Mouse (Mus musculus): ENCODE data around the gene Cks2.
"Not testable (repeated sequence)": the region's sequence is repeated elsewhere in the genome, so short reads cannot be mapped to it uniquely, and the experiment has no call there.

Gene Cks2

DNA sequence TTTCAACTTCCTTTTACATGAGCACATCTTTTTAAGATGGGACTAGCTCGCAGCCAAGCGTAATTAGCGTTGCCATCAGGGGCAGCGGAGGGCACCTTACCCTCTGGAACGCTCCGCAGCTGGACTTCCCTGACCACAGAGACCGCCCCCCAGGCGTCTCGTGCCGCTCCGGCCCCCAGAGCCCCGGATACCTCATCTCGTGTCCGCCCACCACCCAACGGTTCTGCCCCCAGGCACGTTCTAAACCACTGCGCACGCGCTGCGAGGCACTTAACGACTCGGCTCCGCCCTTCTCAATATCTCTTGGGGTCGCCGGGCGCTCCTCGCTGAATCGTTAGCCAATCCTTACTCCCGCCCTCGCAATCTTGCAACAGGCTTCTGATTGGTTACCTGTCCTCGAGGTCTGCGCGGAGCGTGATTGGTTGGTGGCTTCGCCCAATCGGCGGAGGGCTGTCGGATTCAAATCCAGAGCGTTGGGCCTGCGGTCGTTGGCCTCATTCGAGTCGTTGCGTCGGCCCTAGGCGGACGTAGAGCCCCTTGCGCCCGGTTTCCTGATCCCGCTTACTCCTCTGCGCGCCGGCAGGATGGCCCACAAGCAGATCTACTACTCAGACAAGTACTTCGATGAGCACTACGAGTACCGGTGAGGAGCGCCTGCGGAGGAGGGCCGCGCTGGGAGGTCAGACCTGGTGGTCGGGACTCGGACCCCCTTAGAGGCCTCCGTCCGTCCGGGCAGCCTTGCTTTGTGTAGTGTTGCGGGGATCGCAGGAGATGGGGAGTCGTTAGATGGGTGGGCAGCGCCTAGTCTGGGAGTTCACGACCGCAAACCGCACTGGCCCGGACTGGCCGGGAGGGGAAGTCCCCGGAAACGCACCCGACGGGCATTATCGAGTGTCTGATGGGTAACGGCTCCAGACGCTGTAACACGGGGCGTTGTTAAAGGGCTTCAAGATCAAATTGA, at the start of gene Cks2:
TSS of gene Cks2 (plus strand) at position 404 of the 961 bp plus-strand sequence.
- DNase-seq, result peak; percentile 100

DNA sequence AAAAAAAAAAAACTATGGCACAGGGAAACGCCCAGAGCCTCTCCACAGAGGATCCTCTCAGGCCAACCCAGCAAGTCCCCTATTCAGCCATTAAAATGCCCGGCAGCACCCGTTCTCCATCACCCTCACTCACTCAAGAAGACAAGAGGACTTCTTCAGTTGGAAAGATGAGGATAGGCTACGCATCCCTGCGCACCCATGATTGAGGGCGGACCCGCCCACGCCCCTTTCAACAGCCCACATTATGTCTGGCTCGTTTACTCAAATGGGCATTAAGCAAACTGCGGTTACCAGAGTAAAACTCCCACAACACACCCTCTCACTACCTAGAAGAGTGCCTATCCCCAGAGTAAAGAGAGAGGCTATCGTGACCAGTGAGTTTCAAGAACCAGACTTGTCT, 49.6 kb upstream of the Cks2 start:
- no peak for DNase-seq

DNA sequence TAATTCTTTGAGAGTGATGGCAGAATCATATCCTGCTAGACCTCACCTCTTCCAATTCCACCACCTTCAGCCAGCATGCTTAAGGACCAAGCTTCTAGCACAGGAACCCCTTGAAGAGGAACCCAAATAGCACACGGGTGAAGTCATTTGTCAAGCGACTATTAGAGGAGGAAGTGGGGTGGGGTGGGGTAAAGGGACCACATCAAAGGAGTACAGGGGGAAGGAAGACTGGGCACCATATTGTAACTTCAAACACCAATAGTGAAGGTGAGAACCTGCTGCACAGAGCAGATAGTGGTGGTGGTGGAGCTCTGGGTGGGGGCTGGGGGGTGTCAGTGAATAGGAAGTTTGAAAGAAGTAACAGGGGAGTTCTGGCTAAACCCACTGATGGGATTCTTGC, 47.0 kb upstream of the Cks2 start:
- DNase-seq, result no peak

DNA sequence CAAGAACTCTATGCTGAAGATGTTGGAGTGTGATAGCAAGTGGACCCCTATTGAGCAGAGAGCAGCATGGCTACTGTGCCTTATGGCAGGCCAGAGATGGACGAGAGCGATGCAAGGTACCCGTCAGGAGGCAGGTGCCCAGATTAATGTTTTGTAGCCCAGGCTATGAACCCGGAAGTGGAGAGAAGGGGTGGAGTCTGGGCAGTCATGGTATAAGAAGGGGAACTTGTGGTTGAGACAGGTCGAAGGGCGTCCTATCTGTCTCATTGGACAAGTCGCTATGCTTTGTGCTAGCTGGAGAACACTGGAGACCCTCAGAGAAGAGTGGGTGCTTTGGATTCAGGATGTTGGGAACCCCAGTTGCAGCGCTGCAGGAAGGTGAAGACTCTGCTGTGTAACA, 44.9 kb upstream of the Cks2 start:
- DNase-seq, result no peak

DNA sequence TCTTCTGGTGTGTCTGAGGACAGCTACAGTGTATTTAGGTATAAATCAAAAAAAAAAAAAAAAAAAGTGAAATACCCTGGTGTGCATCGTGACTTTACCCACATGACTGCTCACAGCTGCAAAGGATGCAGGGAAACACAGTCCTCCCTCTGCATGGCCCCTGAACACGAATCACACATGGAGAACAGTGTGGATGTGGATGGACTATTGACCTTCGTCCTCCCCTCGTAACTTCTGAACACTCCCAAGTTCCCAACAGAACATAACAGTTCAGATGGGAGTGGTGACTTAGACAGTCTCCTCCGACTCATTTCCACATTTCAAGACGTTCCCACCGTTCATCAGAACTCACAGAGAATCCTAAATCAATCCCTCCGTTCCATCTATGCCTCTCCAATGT, 42.3 kb upstream of the Cks2 start:
- DNase-seq, result no peak

DNA sequence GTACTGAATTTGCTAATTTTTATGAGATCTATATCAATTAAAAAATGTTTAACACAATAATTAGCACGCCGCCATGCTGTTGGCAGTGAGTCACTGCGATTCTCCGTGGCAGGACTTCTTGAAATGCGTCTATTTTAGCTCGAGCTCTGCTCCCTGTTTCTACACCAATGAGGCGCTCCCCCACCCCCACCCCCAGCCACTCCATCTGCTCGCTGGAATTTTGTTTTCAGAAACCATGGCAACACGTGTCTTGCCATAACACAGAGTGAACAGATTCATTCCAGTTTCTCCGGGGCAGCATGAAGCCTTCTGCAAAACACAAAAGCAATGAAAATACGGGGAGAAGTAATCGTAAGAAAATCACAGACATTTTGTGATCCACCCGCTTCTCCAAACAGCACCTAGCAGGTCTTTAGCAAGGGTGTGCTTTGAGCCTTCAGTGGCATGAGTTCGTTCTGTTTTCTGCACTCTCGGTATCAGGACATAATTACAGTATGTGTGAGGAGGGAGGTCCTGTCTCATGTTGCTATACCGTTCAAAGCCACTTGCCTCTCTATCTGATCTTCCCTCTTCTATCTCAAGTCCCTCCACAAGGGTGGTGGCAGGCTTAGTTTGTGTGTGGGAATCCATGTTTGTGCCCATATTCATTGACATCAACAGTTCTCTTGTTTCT, 41.7 kb upstream of the Cks2 start:
- DNase-seq, result peak; percentile 70

DNA sequence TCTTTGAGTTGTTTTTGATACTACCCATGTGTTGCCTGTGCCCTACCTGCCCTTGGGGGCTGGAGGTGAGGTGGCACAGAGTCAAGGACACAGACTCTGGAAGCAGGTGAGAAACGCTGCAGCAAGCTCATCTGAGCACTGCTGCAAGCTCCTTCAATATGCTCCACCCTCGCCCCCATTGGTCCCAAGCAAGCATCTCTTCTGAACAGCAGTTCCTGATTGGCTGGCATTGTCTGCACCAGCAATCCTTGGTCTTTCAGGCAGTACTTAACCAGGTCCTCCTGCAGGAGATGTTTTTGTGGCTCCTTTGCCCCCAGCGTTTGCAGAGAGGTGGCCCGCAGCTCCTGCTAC, 41.2 kb upstream of the Cks2 start:
- DNase-seq, result no peak

DNA sequence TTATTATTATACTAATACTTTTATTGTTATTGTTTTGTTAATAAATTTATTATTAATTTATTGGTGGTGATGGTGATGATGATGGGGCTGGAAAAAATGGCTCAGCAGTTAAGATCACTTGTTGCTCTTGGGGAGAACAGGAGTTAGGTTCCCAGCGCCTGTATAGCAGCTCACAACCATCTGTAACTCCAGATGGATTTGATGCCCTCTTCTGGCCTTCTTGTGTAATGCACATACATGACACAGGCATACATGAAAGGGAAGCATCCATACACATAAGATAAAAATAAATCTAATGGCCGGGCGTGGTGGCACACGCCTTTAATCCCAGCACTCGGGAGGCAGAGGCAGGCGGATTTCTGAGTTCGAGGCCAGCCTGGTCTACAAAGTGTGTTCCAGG, 35.8 kb upstream of the Cks2 start:
- no peak for DNase-seq

DNA sequence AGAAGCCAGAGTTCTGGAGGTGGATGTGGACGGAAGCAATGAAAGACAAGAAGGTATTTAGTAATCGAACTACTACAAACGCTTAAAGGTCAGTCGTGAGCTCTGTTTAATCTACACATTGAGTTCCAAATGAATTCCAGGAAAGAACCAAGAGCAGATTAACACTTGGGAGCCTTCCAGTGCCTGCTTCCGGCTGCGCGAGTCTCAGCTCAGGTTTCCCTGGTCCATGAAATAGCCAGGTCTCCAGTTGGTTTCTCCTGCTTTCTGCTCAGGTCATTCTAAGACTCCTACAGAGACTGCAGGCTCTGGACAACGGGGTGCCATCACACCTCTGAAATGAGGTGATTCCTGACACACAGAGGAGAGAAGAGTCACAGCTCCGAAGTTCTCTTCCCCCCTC, 34.0 kb upstream of the Cks2 start:
- DNase-seq, result no peak

DNA sequence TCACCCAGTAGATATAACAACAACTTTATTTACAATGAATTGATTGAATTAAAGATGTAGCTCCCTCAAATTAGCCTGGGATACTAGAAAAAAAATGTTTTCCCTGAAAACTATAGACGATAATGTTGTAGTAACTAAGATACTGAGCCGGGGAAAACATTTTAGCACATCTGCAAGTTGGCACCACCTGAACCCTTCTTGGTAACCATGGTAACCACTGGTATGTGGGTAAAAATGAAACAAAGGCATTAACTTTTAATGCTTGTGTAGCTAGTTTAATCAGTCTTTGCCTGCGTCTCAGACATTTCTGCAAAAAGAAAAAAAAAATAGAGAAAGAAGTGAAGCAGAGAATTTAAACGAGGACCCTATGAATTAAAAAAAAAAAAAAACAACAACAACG, 33.5 kb upstream of the Cks2 start:
- no peak for DNase-seq

DNA sequence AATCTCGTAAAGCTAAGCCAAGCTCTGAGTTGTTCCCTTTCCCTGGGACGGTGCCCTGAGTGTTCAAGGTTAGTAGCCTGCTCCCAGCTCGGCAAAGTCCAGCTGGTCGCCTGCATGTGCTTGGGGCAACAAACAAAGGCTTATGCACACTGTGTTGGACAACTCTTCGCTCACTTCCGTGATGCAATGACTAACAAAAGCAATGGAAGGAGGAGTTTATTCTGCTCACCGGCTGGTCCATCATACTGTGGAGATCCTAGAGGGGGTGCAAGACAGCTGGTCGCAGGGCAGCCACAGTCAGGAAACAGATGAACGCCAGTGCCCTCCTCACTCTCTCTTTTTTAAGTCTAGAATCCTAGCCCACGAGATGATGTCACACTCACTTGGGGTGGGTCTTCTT, 29.2 kb upstream of the Cks2 start:
- DNase-seq, result no peak

DNA sequence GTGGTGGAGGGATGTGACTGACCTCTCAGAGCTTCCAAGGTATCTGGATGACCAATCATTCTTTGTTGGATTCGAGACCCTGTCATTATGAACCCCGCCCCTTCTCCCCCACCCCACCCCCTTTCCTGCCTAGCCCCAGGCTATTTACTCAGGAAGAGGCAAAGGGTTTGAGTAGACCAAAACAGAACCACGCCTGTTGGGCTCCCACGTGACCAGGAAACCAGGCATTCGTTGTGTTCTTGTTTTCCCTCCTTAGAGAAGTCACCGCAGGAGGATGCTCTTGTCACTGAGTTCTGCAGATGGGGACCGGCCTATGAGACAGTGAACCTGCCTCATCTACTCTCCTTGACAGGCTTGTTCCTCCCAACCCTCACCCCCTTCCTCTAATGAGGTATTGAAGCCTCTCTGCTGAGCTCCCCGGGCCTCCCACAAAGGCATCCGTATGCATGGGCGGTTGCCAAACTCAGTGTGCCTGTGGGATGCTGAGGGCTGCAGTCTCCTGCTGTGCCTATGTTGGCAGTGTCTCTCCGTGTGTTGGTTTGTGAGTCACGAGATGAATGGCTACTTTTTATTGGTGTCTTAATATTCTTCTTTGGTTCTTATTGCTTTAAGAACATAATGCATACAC, 28.5 kb upstream of the Cks2 start:
- peak; percentile 80 for DNase-seq

DNA sequence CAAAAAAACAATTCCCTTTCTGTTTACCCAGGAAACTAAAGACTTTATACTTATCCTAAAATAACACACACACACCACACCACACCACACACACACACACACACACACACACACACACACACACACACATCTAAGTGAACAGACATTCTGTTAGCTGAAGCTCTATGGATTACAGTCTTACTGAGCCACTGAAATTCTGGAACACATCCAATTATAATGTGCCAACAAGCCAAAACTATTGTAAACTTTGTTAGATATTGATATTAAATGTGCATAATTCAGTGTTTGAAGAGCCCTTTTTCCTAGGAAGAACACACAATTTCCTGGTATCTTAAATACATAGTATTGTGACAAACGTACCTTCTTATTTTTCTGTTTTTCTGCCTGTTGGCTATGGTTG, 27.7 kb upstream of the Cks2 start:
- DNase-seq, result no peak

DNA sequence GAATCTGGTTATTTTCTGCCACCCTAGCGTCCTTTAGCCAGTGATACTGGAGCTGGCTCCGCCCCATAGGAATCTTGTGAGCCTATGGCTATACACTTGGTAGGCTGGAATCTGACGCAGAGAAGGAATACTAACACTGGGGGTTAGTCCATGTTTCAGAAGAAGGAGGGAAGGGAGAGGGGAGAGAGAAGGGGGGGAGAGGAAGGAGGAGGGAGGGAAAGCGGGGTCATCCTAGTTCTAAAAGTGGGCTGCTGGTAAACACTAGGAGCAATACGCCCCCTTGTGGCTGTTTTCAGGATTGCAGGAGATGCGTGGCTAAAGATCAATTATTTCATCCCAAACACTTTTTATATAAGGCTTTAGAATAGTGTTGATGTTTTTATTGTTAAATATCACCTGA, 27.2 kb upstream of the Cks2 start:
- peak; percentile 80 for DNase-seq

DNA sequence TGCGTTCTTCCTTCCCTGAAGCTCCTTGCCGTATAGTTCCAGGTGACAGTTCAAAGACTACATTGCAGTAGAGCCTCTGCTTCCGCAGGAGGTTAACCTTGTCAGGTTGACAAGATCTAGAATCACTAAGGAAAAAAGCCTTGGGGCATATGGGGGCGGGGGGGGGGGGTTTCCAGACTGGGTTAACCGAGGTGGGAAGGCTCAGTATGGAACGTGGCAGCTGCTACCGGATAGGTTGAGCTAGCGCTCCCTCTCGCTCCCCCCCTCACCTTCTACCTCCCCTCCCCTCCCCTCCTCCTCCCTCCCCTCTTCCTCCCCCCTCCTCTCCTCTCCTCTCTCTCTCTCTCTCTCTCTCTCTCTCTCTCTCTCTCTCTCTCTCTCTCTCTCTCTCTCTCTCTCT, 26.4 kb upstream of the Cks2 start:
- no peak for DNase-seq

DNA sequence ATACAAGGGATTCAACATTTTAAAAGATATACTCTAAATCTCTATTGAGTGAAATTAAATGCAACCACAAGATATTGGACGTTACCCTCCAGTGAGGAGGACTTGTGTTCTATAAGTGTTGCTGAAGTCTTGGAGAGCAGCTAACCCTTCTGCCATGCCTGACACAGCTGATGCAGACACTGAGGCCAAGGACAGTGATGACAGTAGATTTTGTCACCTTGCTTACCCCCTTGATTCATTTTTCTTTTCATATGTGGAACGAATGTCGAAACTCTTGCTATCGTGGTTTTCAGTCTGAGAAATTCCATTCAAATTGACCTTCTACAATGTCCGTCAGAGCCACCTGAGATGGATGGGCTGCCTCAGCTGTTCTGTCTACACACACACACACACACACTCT, 22.4 kb upstream of the Cks2 start:
- no peak for DNase-seq

DNA sequence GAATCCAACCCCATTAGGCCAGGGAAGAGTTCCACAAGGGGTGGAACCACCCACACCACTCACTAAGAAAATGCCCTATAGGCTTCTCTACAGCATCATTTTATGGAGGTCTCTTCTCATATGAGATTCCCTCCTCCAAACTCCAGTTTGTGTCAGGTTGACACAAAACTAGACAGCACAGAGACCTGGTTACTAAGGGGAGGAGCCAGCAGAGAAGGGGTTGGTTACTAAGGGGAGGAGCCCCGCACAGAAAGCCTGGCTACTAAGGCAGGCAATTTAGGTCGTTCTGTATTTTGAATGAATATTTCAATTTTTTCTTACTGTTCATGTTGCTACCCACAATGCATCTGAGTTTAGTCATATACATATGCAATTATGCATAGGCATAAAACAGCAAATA, 21.4 kb upstream of the Cks2 start:
- no peak for DNase-seq

DNA sequence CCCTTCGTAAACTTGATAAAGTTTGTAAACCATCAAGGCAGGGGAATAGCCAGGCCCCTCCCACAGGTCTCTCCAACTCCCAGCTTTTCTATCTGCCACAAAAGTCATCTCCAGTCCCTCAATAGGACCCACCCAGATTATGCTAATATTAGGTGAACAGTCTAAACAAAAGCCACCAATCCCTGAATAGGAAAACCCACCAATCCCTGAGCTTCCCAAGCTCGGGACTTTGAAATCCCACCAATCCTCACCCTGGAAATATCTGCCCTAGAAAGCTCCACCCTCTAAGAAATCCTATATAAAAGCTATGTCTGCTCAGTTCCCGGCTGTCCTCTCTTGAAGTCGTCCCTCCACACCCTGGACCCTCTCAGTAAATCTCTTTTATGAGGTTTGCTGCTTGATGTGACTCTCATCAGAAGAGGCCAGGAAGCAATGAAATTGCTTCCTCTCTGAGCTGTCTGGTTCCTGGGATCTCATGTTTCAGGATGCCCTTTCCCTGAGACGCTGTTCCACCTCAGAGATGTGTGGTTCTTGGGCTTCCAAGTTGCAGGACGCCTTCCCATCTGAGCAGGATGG, 16.7 kb upstream of the Cks2 start:
- no peak for DNase-seq

DNA sequence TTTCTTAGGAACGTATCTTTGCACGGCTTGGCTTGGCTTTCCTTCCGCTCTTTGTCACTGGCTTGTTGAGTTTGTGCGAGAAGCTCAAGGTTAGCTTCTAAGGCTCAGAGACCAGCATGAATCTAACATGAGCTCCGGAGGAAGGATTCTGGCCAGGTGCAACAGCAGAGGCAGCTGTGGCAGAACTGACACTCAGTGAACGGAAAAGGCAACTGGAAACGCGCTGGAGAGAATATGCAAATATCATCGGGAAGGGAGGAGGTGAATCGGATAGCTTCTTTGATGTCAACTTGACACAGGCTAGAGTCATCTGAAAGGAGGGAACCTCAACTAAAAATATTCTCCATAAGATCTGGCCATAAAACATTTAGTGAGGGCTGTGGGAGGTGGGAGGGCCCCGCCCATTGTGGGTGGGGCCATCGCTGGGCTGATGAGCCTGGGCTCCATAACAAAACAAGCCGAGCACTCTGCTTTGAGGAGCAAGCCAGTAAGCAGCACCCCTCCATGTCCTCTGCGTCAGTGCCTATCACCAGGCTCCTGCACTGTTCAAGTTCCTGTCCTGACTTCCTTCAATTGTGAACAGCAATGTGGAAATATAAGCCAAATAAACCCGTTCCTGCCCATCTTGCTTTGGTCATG, 13.6 kb upstream of the Cks2 start:
- no peak for DNase-seq

DNA sequence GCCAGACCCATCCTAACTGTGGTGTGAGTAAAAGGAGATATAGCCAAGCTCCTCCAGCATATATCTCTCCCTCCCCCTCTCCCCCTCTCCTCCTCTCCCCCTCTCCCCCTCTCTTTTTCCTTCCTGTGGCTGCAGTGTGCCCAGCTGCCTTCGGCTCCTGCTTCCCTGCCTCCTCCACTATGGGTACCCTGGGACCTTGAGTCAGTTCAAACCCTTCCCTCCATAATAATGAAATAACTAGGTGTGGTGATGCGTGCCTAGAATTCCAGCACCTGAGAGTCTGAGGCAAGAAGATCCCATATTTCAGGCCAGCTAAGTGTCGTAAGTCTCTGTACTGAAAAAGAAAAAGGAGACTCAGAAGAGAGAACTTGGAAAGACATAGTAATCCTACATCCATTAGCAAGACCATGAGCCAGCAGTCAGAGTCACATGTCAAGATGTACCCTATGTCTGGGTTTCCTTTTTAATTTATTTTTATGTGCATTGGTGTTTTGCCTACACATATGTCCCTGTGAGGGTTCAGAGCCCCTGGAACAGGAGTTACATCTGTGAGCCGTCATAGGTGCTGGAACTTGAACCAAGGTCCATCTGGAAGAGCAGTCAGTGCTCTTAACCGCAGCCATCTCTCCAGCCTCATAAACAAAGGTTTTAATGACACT, 12.3 kb upstream of the Cks2 start:
- DNase-seq, result no peak

DNA sequence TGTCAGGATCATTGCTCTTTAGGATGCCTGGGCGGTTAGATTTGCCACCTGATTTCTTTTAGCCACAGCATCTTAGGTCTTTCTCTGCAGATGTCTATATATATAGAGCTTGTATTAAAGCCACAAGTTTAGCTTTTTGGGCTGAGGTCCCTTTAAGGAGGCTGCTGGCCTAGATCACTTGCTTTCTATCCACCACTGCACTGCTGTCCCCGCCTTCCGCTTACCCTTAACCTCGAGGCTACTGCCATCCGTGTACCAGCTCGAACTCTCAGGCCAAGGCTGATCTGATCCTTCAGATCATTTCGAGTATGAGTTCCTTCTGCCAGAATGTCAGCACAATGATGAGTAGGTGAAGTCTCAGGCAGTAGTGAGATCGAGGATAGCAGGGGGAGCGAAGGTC, 9.6 kb upstream of the Cks2 start:
- not testable (repeated sequence) for DNase-seq

DNA sequence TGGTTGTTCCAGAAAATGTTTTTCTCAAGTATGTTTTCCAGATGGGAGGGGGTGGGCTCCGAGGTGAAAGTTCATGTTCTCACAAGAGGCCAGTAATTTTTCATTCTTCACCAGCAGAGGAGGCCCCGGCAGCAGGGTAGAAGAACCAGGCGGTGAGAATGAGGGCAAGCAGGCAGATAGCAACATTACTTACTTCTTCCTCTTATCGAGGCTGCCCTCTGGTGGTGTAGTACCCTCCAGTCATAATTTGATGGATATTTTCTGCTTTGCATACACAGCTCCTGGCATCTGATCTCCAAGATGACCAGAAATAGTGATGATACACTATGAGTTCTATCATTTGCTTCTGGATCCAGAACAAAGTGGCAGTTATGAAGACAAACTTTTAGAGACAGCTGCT, 6.1 kb upstream of the Cks2 start:
- DNase-seq, result peak; percentile 32

DNA sequence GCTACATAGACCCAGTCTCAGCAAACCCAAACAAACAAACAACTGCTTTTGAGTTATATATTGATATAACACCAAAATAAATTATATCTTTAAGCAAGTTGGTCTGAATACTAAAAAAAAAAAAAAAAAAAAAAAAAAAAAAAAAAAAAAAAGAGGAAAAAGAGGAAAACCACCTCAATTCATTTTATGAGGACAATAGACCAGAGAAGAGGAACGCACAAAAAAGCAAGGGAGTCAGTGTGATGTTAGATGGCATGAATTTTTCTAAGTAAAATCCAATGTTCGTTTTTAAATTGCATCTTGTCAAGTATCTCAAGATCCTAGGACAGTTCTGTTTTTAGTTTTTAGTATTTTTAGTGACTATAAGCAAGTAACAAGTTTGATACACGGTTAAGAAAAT, 3.6 kb upstream of the Cks2 start:
- DNase-seq, result no peak
